Mouse (Mus musculus) heart, embryonic 14.5 days (tissue): ENCODE data around the gene Zbtb22. TPM values are rescaled to one million over a fixed set of nuclear protein-coding genes. Genes with fewer than 3 reads are reported as not detected.

Source experiments
- ATAC-seq: fragments of 200-750 bp; cut with Nextera tagmentation; 2 replicates; pipeline ENCODE4 v1.8.0; 2017; ENCODE audit warnings: low read depth, moderate TSS enrichment; ENCODE audit not compliant: insufficient number of reproducible peaks, insufficient read depth, low FRiP score
- H3K27ac ChIP-seq, 2 experiments: fragments of 200-500 bp in 1 of 2; fragments of 300-500 bp in 1 of 2; sonication (generic) in 1 of 2; replicated peaks in 1 of 2; 2 replicates each; pipeline ENCODE4 v1.5.1; 2012 to 2014; ENCODE audit warnings: low read depth in 2 of 2, low read length in 2 of 2, control low read depth in 1 of 2, mild to moderate bottlenecking in 1 of 2, mixed read lengths in 1 of 2; ENCODE audit not compliant: control insufficient read depth in 1 of 2, insufficient read depth in 1 of 2
- H3K27me3 ChIP-seq: fragments of 300-500 bp; sonication (generic); 2 replicates; pipeline ENCODE4 v1.6.1; 2014; ENCODE audit warnings: mild to moderate bottlenecking, low read length, control low read depth; ENCODE audit not compliant: control insufficient read depth, insufficient read depth
- H3K36me3 ChIP-seq: fragments of 300-500 bp; sonication (generic); 2 replicates; pipeline ENCODE4 v1.6.1; 2014; ENCODE audit warnings: mild to moderate bottlenecking, control low read depth, low read length, mixed read lengths; ENCODE audit not compliant: control insufficient read depth, insufficient read depth
- H3K4me1 ChIP-seq, 2 experiments: fragments of 200-500 bp in 1 of 2; fragments of 300-500 bp in 1 of 2; sonication (generic) in 1 of 2; 2 replicates each; pipeline ENCODE4 v1.6.1; 2012 to 2014; ENCODE audit warnings: low read length in 2 of 2, control low read depth in 1 of 2, mixed read lengths in 1 of 2; ENCODE audit not compliant: control insufficient read depth in 2 of 2, insufficient read depth in 2 of 2
- H3K4me2 ChIP-seq: fragments of 300-500 bp; sonication (generic); 2 replicates; pipeline ENCODE4 v1.6.1; 2014; ENCODE audit warnings: mild to moderate bottlenecking, low read length
- H3K4me3 ChIP-seq, 2 experiments: fragments of 200-500 bp in 1 of 2; fragments of 300-500 bp in 1 of 2; sonication (generic) in 1 of 2; 2 replicates each; pipeline ENCODE4 v1.5.1; 2012 to 2014; ENCODE audit warnings: low read length in 2 of 2, mild to moderate bottlenecking in 2 of 2, control low read depth in 1 of 2, low read depth in 1 of 2, moderate library complexity in 1 of 2; ENCODE audit not compliant: control insufficient read depth in 1 of 2, insufficient read depth in 1 of 2
- H3K9ac ChIP-seq: fragments of 300-500 bp; sonication (generic); 2 replicates; pipeline ENCODE4 v1.6.1; 2014; ENCODE audit warnings: mild to moderate bottlenecking, low read length
- H3K9me3 ChIP-seq: fragments of 300-500 bp; sonication (generic); 2 replicates; pipeline ENCODE4 v1.6.1; 2016; ENCODE audit warnings: low read length, control low read depth; ENCODE audit not compliant: control insufficient read depth
- WGBS: fragments of 180-500 bp; shearing (Covaris S2); extraction: QIAGEN DNeasy Blood & Tissue Kit; methylation state at CpG from one replicate; pipeline ENCODE4 v1.1.7; 2014; 5-methylcytosine and 5-hydroxymethylcytosine counted together
- polyA plus RNA-seq: library from polyadenylated mRNA; unstranded; fragments of >200 nt; fragmentation: Nextera tagmentation; extraction: Ambion mirVana; gene quantifications from 2 replicates; pipeline ENCODE4 v1.2.1, GENCODE M21; 2014

Zbtb22 gene
- polyA plus RNA-seq, 1 experiment from 2014 or later = 8.9 TPM

GRCm38 (mm10) chr17:33931947-33932346, 16.2 kb downstream of the Zbtb22 start:
- Histone ChIP-seq H3K4me3 (no peak overlapping the region), H3K27me3 (no peaks in the 10 kb centered on the region), H3K9me3 (no peaks in the 10 kb centered on the region), H3K36me3 (peaks cover 52% of the 10 kb centered on the region), H3K4me2 (no peak overlapping the region), H3K4me1 (peaks cover 8 to 18% of the 10 kb centered on the region in 2 experiments; a peak in 3 of 4 replicates), H3K9ac (no peak overlapping the region), H3K27ac (no peak overlapping the region)
- ATAC-seq = no peak
- 91% methylated on average over 11 of the region's 11 CpGs for WGBS

GRCm38 (mm10) chr17:33932448-33932847, 16.7 kb downstream of the Zbtb22 start:
- Histone ChIP-seq H3K4me2 (no peak overlapping the region), H3K27ac (no peak overlapping the region), H3K9ac (no peak overlapping the region), H3K4me1 (peaks cover 8 to 18% of the 10 kb centered on the region in 2 experiments; a peak in 3 of 4 replicates), H3K9me3 (no peaks in the 10 kb centered on the region), H3K27me3 (no peaks in the 10 kb centered on the region), H3K36me3 (peaks cover 53% of the 10 kb centered on the region), H3K4me3 (no peak overlapping the region)
- WGBS = 86% methylated on average over 14 of the region's 14 CpGs
- ATAC-seq = no peak

- Histone ChIP-seq H3K27ac (no peak overlapping the region), H3K27me3 (no peaks in the 10 kb centered on the region), H3K4me2 (no peak overlapping the region), H3K36me3 (peaks cover 56% of the 10 kb centered on the region), H3K4me3 (no peak overlapping the region), H3K4me1 (peaks cover 8 to 18% of the 10 kb centered on the region in 2 experiments; a peak in 3 of 4 replicates), H3K9ac (no peak overlapping the region), H3K9me3 (no peaks in the 10 kb centered on the region)
- WGBS = 91% methylated on average over 15 of the region's 15 CpGs
- ATAC-seq = no peak
These were observed 17.3 kb downstream of the Zbtb22 start for GRCm38 (mm10) chr17:33932970-33933369.

GRCm38 (mm10) chr17:33935422-33936055, 19.8 kb downstream of the Zbtb22 start:
- ATAC-seq = no peak
- no peaks in the 10 kb centered on the region for H3K9me3 ChIP-seq
- H3K4me1 ChIP-seq = peaks cover 11 to 19% of the 10 kb centered on the region in 2 experiments; a peak in 3 of 4 replicates
- H3K27me3 ChIP-seq = no peaks in the 10 kb centered on the region
- H3K27ac ChIP-seq = no peak overlapping the region
- H3K4me3 ChIP-seq = no peak overlapping the region
- H3K9ac ChIP-seq = no peak overlapping the region
- 82% methylated on average over 21 of the region's 21 CpGs for WGBS
- peaks cover 66% of the 10 kb centered on the region for H3K36me3 ChIP-seq
- H3K4me2 ChIP-seq = no peak overlapping the region

- Histone ChIP-seq H3K4me2 (no peak overlapping the region), H3K9me3 (no peaks in the 10 kb centered on the region), H3K27ac (no peak overlapping the region), H3K9ac (no peak overlapping the region), H3K4me3 (no peak overlapping the region), H3K27me3 (no peaks in the 10 kb centered on the region), H3K4me1 (peaks cover 8 to 19% of the 10 kb centered on the region in 2 experiments), H3K36me3 (peaks cover 63% of the 10 kb centered on the region)
- no peak for ATAC-seq
- WGBS = 87% methylated on average over 15 of the region's 15 CpGs
These were observed 21.3 kb downstream of the Zbtb22 start for GRCm38 (mm10) chr17:33936993-33937392.

- Histone ChIP-seq H3K27me3 (no peaks in the 10 kb centered on the region), H3K4me3 (no peak overlapping the region), H3K27ac (no peak overlapping the region), H3K36me3 (peaks cover 57% of the 10 kb centered on the region), H3K4me2 (no peak overlapping the region), H3K9me3 (no peaks in the 10 kb centered on the region), H3K4me1 (peaks cover 8 to 19% of the 10 kb centered on the region in 2 experiments), H3K9ac (no peak overlapping the region)
- ATAC-seq = no peak
- 74% methylated on average over 11 of the region's 11 CpGs for whole genome bisulfite sequencing
These were observed 23.1 kb downstream of the Zbtb22 start for GRCm38 (mm10) chr17:33938783-33939182.

GRCm38 (mm10) chr17:33940206-33940805, 24.6 kb downstream of the Zbtb22 start, which contains the start of the genes Pfdn6 and Wdr46:
Gene Pfdn6 (minus strand): TSS chr17:33940343.
Gene Wdr46 (plus strand): TSS chr17:33940660.
- peaks cover 8 to 19% of the 10 kb centered on the region in 2 experiments for H3K4me1 ChIP-seq
- WGBS = under 1% methylated on average over 36 of the region's 36 CpGs
- H3K9me3 ChIP-seq = no peaks in the 10 kb centered on the region
- peak; percentile 78 for ATAC-seq
- peak within 1 kb of the TSS; percentile 93 for H3K4me2 ChIP-seq
- H3K27ac ChIP-seq = 0 out of 4 replicates have a peak within 1 kb of the TSS, but pooled peaks of 1 of the 2 experiments have one; percentile 39
- peaks cover 59% of the 10 kb centered on the region for H3K36me3 ChIP-seq
- H3K27me3 ChIP-seq = no peaks in the 10 kb centered on the region
- peak within 1 kb of the TSS; percentile 86 for H3K9ac ChIP-seq
- peak within 1 kb of the TSS; percentile 68 to 78 for H3K4me3 ChIP-seq
